Mouse (Mus musculus) lung, postnatal 0 days (tissue): ENCODE data around the gene Pbxip1.

Experiments
- CTCF ChIP-seq: IDR thresholded peaks from 2 replicates; pipeline ENCODE4 v1.5.1; 2016; ENCODE audit warnings: antibody characterized with exemption, mild to moderate bottlenecking
- EP300 ChIP-seq: IDR thresholded peaks from 2 replicates; pipeline ENCODE4 v1.6.1; 2016; ENCODE audit warnings: antibody characterized with exemption, mild to moderate bottlenecking, control low read depth

- TF ChIP-seq CTCF (no peak), EP300 (no peak)
Observed at GRCm38 (mm10) chr3:89422556-89423205, 13.8 kb upstream of the Pbxip1 start.
